Mouse (Mus musculus): ENCODE data around the gene Runx2.

DNA sequence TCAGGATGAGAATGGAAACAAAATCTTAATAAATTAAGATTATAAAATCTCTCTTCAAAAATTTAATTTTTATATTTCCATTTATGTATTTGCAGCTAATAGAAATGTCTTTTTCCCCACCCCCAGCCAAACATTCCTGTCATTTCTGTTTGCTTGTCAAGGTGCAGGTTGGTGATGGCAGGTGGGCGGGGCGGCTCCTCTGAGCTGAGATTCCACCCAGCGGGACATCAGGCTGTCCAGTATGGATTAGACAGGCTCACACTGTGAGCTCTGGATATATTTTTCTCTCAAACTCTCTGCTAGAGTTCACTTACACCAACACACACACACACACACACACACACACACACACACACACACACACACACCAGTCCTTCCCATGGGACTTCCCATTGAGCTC, 306.9 kb downstream of the Runx2 start:
- TF ChIP-seq POLR2A (IDR thresholded peaks at IDR 0.05; ENCODE audit: insufficient read depth, low read depth, low read length), result no peak
- TF ChIP-seq CTCF (IDR thresholded peaks at IDR 0.05; ENCODE audit: insufficient read depth, low read depth, low read length), result no peak

All from olfactory bulb, adult 2 months (tissue).